Mouse (Mus musculus) C2C12 (cell line): ENCODE measurements around the gene Hist1h2be. TPM values are rescaled to one million over a fixed set of nuclear protein-coding genes. Genes with fewer than 3 reads are reported as not detected.
A peak's percentile ranks its signal among the peaks of the same experiment; 100 is the strongest.

Source experiments
- H3K27me3 ChIP-seq: one replicate; pipeline ENCODE4 v1.6.1; 2011; ENCODE audit not compliant: control insufficient read depth, insufficient read depth, insufficient read length
- H3K36me3 ChIP-seq: one replicate; pipeline ENCODE4 v1.6.1; 2011; ENCODE audit not compliant: control insufficient read depth, insufficient read depth
- H3K4me3 ChIP-seq: one replicate; pipeline ENCODE4 v1.5.1; 2011; ENCODE audit warnings: mild to moderate bottlenecking, control low read depth; ENCODE audit not compliant: poor library complexity, insufficient read depth, severe bottlenecking
- H3K79me2 ChIP-seq: one replicate; pipeline ENCODE4 v1.6.1; 2011; ENCODE audit not compliant: control insufficient read depth, insufficient read depth
- H3K79me3 ChIP-seq: one replicate; pipeline ENCODE4 v1.6.1; 2011; ENCODE audit warnings: low read depth, control low read depth
- H3ac ChIP-seq: one replicate; pipeline ENCODE3; 2011; ENCODE audit warnings: low read depth; ENCODE audit not compliant: control insufficient read depth, insufficient read length
- CEBPB ChIP-seq: IDR thresholded peaks from one replicate; pipeline ENCODE4 v1.6.1; 2011; ENCODE audit warnings: low read depth, mild to moderate bottlenecking, control low read depth, moderate library complexity
- CTCF ChIP-seq: IDR thresholded peaks from one replicate; pipeline ENCODE4 v1.5.1; 2011; ENCODE audit not compliant: control insufficient read depth, insufficient read depth, insufficient read length
- FOSL1 ChIP-seq: IDR thresholded peaks from one replicate; pipeline ENCODE4 v1.8.0; 2011; ENCODE audit warnings: mild to moderate bottlenecking, low read length; ENCODE audit not compliant: poor library complexity, insufficient read depth, severe bottlenecking
- MAX ChIP-seq: IDR thresholded peaks from one replicate; pipeline ENCODE4 v1.6.1; 2011; ENCODE audit warnings: mild to moderate bottlenecking, control low read depth
- MYOD1 ChIP-seq: IDR thresholded peaks from one replicate; pipeline ENCODE4 v1.6.1; 2011; ENCODE audit warnings: low read depth; ENCODE audit not compliant: control insufficient read depth, insufficient read length
- MYOG ChIP-seq: IDR thresholded peaks from one replicate; pipeline ENCODE4 v1.6.1; 2011; ENCODE audit not compliant: control insufficient read depth, insufficient read length; ENCODE audit errors: extremely low read depth
- USF1 ChIP-seq: IDR thresholded peaks from one replicate; pipeline ENCODE4 v1.6.1; 2011; ENCODE audit warnings: low read depth, mild to moderate bottlenecking, control low read depth, moderate library complexity
- polyA plus RNA-seq: library from polyadenylated mRNA; unstranded; fragments of >200 nt; fragmentation: generic; extraction: Trizol; gene quantifications from one replicate; pipeline ENCODE4 v1.2.1, GENCODE M21; 2012; ENCODE audit warnings: missing spikeins

Gene Hist1h2be
- polyA plus RNA-seq, 1 experiment: 0.98 TPM

DNA sequence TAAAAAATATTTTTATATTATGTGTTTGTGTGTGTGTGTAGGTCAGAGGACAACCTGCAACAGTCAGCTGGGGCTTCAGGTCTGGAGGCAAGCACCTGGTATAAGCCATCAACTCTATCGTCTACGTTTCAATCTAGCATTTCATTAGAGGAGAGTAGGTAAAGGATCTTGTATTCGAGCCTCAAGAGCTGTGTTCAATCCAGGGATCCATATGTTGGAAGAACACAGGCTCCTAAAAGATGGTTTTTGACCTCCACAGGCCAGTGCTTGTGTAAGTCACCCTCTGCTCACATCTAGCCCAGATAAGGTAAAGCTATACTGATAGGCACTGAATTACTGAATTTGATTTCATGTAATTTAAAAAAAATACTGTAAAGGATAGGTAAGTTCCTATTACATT lies 64.0 kb downstream of the Hist1h2be start:
- TF ChIP-seq FOSL1 (no peak), CEBPB (no peak), CTCF (no peak), MAX (no peak), MYOD1 (no peak), MYOG (no peak), USF1 (no peak)
- H3K36me3 ChIP-seq: no peaks in the 10 kb centered on the region
- no peak overlapping the region for H3K4me3 ChIP-seq
- H3K27me3 ChIP-seq: no peaks in the 10 kb centered on the region
- no peaks in the 10 kb centered on the region for H3K79me2 ChIP-seq
- no peaks in the 10 kb centered on the region for H3K79me3 ChIP-seq
- no peak overlapping the region for H3ac ChIP-seq

DNA sequence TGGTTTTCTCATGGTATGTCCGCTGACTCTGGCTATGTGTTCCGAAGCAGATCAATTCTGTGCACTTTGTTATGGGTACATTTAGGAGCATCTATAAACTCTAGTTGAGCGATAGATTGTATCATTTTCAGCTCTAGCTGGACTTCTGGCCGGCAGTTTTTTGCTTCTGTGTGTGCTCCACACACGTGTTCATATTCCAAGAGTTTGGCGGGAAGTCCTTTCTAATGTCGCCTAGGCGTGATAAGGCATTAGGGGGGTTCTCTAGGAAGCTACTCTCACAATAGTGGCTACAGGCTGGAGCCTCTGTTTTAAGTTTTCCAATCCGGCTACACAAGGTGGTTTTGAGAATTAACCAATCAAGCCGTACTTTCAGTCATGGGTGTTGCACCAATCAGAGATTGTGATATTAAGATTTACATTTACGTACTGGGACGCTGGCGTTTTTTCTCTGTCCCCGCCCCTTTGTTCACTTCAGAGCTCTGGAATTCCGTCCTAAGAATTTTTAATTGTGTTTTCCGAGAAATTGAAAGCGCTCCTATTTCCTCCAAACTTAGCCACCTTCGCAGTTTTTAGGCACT lies 65.0 kb downstream of the Hist1h2be start:
- Histone ChIP-seq H3K79me3 (no peaks in the 10 kb centered on the region), H3K27me3 (no peaks in the 10 kb centered on the region), H3K79me2 (no peaks in the 10 kb centered on the region), H3ac (peak overlapping the region; percentile 93), H3K36me3 (no peaks in the 10 kb centered on the region), H3K4me3 (peak overlapping the region; percentile 47)
- TF ChIP-seq MAX (peak; percentile 60), CEBPB (no peak)

DNA sequence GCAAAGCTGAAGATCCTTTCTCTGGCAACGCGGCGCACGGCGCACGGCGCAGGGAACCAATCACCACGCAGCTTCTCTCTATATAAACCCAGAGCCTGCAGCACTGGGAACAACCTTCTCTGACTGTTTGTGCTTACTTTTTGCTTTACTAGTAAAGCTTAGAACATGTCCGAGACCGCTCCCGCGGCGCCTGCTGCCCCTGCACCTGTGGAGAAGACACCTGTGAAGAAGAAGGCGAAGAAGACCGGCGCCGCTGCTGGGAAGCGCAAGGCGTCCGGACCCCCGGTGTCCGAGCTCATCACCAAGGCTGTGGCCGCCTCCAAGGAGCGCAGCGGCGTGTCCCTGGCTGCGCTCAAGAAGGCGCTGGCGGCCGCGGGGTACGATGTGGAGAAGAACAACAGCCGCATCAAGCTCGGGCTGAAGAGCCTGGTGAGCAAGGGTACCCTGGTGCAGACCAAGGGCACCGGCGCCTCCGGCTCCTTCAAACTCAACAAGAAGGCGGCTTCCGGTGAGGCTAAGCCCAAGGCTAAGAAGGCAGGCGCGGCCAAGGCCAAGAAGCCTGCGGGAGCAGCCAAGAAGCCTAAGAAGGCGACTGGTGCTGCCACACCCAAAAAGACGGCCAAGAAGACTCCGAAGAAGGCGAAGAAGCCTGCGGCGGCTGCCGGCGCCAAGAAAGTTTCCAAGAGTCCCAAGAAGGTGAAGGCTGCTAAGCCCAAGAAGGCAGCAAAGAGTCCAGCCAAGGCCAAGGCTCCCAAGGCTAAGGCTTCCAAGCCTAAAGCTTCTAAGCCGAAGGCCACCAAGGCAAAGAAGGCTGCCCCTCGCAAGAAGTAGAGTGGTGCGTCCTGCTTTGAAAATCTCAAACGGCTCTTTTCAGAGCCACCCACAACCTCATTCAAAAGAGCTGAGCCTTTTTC lies 65.7 kb downstream of the Hist1h2be start:
- TF ChIP-seq CEBPB (peak; percentile 37), FOSL1 (no peak)
- no peaks in the 10 kb centered on the region for H3K79me2 ChIP-seq
- H3ac ChIP-seq: peak overlapping the region; percentile 93
- H3K36me3 ChIP-seq: no peaks in the 10 kb centered on the region
- H3K27me3 ChIP-seq: no peaks in the 10 kb centered on the region
- no peaks in the 10 kb centered on the region for H3K79me3 ChIP-seq
- H3K4me3 ChIP-seq: peak overlapping the region; percentile 47

DNA sequence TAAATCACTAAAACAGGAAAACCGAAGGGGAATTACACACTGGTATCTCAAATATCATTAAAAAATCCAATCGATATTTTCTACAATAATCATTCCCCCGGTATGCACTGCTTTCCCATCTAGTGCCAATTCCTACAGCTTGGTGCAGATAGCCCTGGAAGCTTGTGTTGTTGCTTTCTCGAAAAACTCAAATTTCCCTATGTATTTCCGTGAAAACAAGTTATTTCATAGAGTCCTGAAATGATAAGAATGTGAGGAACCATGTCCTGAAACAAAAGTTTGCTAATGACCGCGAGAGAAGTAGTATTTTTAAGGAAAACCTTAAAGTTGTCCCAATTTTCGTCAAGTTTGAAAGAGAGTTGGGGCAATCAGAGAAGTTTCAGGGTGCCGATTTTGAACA lies 66.5 kb downstream of the Hist1h2be start:
- Histone ChIP-seq H3ac (no peak overlapping the region), H3K27me3 (no peaks in the 10 kb centered on the region), H3K36me3 (no peaks in the 10 kb centered on the region), H3K4me3 (no peak overlapping the region), H3K79me2 (no peaks in the 10 kb centered on the region), H3K79me3 (no peaks in the 10 kb centered on the region)
- no peak for TF ChIP-seq MYOD1
- TF ChIP-seq FOSL1: no peak

DNA sequence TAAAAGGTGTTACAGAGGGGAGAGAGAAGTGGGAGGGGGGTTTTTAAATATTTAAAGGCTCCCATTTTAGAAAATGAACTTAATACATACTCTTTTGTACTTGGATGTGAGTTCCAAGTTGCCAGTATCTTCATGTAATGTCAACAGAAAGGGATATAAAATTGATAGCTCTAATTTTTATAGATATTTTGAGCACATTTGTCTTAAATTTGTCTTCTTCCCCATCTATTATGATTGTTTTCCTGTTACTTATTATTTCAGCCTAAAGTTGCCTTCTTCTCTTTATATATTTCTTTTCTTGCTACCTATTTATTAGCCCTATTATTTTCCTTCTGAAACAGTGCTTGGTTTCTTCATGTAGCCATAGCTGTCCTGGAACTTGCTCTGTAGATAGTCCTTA lies 68.0 kb downstream of the Hist1h2be start, which contains the start of gene Hist1h1d:
Hist1h1d (plus strand) TSS at position 301 of the 400 bp plus-strand sequence.
- TF ChIP-seq MYOD1: no peak
- no peaks in the 10 kb centered on the region for H3K79me2 ChIP-seq
- H3K36me3 ChIP-seq: no peaks in the 10 kb centered on the region
- H3ac ChIP-seq: no peak within 1 kb of the TSS
- no peak within 1 kb of the TSS for H3K4me3 ChIP-seq
- H3K27me3 ChIP-seq: no peaks in the 10 kb centered on the region
- no peaks in the 10 kb centered on the region for H3K79me3 ChIP-seq

DNA sequence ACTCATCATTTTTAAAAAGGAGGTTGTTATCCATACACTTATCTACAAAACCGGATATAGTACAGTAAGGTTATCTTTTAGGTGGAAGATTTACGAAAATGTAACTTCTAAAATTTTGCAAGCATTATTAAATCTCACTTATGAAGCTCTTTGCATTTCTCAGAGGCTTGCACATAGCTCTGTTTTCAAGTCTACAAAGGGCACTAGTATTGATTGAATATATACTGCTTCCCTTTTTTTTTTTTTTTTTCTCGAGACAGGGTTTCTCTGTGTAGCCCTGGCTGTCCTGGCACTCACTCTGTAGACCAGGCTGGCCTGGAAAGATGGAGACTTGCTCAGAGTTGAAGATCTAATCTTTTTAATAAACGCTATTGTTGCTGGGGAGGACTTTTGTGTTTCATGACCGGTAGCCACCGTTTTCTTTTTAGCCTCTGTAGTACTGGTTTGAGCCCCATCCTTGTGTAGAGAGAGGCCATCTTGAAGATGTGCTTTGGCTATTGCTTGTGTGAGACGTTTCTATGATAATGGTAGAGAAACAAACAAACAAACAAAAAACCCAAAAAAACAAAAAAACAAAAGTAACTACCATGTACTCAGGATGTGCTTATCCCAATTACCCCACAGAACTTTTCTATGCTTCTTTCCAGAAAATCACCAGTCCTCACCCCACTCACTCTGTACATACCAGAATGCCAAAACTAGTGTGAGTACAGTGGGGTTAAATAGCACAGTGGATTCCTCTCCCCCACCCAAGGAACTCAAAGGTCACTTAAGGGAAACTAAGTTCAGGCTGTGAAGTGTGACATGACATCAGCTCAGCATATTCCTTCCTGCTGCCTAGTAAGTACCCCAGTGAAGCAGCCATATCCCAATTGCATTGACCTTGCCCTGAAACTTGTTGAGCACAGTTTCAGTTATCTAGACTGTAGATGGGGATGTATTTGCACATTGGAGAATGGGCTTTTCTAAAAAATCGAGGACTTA lies 68.7 kb downstream of the Hist1h2be start:
- no peak overlapping the region for H3K4me3 ChIP-seq
- TF ChIP-seq MYOG (no peak), CTCF (no peak), CEBPB (no peak), MYOD1 (no peak), MAX (no peak), FOSL1 (no peak), USF1 (no peak)
- no peaks in the 10 kb centered on the region for H3K79me2 ChIP-seq

More for the DNA sequence above, 68.7 kb downstream of the Hist1h2be start:
- no peaks in the 10 kb centered on the region for H3K27me3 ChIP-seq
- no peak overlapping the region for H3ac ChIP-seq
- no peaks in the 10 kb centered on the region for H3K36me3 ChIP-seq
- H3K79me3 ChIP-seq: no peaks in the 10 kb centered on the region
